Mouse (Mus musculus): ENCODE data around the gene Prpf38a.

DNA sequence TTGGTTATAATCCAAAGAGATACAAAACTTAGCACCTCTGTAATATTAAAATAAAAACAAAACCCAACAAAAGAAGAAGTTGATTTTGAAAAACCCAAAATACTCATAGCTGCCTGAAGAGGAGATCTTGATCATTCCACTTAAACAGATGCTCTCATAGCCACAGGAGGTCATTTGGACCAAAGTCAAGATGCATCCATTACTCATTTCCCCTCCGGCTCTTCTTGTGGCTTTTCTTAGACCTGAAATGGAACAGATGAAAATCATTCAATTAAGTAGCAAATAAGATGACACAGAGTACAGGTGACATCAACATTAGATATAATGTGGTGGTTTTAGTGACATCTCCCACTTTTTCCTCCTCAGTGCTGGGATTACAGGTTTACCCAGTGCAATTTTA lies 14.1 kb downstream of the Prpf38a start:
- no peak for TF ChIP-seq CTCF (IDR thresholded peaks at IDR 0.05; ENCODE audit: extremely low read depth, insufficient read length, insufficient replicate concordance, low read depth, low read length)
- no peak for TF ChIP-seq POLR2A (IDR thresholded peaks at IDR 0.05; ENCODE audit: low read depth, low read length)

Data from small intestine, adult 2 months (tissue).